Mouse (Mus musculus) cerebellum, adult (tissue): ENCODE measurements around the gene Agbl3.

Experiments
- ATAC-seq: cut with Nextera tagmentation; 2 replicates; pipeline ENCODE4 v1.9.2; 2017; ENCODE audit warnings: mild to moderate bottlenecking, moderate library complexity, mixed read lengths; ENCODE audit not compliant: insufficient number of reproducible peaks, low FRiP score, low TSS enrichment

Gene Agbl3

DNA sequence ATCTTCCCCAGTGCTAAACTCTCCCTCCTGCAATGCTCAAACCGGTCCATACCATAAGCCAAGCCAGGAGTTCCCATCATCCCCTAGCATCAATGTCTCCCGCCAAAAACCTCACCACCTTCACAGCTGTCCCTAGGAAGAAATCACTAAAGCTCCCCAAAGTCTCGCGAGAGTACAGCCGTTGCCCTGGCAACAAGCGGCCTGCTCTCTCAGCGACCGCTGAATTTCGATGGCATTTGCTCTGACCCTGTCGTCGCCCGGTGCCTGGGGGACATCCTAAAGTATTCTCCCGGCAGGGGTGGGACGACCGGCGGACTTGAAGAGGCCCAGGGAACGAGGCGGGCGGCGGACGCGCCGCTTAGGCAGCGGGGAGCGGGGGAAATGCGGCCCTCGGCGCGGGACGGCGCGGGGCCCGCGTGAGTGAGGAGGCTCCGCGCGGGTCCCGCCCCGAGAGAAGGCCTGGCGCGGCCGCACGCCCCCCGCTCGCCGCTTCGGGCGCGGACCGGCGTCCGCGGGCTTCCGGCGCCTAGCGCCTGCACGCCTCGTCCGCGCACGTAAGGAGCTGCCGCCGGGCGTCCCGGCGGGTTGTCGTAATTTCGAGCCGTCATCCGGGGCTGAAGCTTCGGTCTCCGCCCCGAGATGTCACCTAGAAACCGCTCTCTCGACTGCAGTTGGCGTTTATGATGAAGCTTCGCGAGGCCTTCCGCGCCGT is at the start of gene Agbl3:
Gene Agbl3, plus strand, starts transcription at position 202 of the 712 bp plus-strand sequence.
- peak; percentile 93 for ATAC-seq

DNA sequence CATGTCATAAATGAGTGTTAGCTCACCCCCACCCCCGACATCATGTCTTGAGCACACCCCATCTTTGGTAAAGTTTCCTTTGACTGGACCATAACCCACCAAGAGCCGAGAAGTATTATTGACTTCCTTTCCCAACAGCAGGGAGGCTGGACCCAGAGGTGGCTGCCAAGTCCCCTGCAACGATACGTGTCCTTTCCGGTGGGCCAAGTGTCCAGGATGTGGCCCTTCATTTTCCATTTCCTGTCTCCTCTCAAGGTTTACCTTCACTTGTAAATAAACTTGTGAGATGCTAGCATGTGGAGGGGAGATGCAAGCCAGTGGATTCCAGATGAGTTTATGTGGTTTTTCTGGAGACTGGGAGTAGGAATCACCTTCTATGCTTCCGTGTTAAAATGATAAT is 49.2 kb upstream of the Agbl3 start:
- ATAC-seq = no peak

DNA sequence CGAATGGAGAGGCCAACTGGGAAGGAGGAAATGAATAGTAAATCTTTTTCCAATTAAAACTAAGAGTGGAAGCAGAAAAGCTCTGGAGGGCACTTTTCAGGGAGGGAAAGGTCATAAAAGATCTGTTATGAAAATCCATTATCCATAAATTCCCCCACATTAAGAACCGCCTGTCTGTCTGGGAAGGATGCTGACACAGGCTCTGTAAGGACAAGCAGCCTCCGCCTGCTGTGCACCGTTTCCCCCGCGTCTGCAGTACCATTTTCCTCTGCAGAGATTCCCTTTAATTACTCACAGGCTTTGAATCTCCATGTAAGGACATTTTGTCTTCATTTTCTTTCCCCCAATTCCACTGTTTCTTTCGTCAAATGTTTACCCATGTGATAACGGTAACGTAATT is 48.7 kb upstream of the Agbl3 start:
- ATAC-seq = no peak

DNA sequence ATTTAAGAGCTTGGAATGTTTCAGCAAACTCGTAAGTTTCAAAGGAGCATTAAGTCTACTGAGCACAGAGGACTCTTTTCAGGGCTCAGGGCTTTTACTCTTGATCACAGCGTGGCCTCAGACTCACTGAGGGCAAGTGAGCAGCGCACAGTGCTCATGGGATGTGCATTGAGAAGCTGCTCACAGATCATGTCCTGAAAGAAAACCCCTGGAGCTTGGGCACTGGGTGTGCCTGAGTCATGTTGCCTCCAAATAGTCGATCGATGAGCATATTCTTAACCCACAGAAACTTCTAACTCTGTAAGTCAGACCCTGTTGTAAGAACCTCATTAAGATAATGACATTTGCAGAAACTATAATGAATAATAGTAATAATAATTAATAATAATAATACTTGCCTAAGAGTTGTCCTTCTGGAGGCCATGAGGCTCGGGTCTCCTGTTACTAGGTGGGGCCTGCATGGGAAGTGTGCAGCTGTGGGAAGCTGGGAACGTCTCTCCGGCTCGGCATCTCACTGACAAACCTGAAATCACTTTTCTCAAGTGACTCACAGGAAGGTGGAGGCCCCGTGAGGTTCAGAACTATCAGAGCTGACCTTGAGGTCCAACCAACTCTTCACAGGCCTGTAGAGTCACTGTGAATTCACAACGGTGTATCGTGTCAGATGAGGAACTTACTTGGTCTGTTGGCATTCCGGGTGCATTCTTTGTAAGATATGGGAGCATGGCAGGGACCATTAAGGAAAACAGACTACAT is 45.1 kb upstream of the Agbl3 start:
- ATAC-seq = no peak

DNA sequence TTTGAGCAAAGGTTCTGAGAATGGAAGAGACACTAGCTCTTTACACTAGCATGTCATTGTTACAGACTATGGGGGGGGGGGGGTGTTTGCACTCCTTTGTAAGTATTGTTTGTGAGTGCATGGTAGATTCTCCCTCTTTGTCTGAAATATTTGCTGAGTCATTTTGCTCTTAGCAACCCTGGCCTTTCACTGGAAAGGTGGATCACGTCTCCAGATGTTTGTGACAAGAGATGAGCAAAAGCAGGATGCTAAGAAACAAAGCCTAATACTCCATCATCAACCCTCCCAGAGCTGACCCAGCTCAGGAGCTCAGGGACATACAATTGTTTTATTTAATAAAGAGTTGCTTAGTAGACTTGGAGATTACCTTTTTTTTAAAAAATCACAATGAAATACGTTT is 43.3 kb upstream of the Agbl3 start:
- no peak for ATAC-seq

DNA sequence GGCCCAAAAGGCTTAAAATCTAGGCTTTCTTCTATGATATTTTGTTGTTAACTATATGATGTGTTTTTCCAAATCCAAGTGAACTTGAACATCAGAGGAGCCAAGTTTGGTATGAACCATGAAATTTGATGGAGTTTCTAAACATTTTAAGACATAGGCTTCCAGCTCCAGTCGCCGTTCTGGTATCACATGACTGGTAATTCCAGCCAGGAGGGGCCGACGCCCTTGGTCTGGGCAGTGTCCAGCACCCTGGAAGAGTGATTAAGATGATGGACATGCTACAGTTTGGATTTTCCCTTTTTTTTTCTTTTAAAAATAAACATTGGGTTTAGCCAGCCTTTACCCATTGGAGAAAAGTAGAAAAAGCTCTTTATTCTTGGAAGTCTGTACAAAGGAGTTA is 36.3 kb upstream of the Agbl3 start:
- ATAC-seq = no peak

DNA sequence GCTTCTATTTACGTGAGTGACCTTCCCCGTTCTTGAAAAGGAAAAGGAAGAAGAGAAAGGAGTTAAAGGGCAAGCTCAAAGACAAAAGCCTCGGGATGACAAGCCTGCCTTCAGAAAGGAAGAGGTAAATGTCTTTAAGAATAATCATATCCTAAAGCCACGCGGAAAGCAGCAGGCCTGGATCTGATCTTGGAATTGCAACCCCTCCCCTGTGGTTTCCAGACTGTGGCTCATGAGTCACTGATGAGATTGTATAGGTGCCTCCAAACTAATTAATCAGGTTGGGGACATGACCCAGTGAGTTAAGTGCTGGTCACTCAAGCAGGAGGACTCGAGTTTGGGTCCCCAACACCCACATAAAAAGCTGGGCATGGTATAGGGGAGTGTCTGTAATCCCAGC is 32.4 kb upstream of the Agbl3 start:
- ATAC-seq = no peak

DNA sequence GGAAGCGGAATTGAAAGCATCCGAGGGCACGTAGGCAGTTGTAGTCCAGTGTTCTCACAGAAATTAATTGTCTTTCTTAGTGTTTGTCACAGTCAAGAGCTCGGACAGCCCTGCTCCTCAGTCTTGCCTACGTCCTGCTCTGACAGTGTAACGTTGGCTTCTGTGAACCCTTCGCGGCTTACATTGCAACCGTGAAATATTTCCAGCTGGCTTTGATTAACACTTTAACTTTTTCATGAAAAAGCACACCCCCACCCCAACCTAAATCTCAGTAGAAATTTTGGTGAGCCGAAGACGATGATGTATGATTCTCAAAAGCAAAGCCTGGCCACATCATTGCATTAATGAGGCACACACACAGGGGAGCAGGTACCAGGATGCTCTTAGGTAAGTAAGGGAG is 31.7 kb upstream of the Agbl3 start:
- ATAC-seq = no peak

DNA sequence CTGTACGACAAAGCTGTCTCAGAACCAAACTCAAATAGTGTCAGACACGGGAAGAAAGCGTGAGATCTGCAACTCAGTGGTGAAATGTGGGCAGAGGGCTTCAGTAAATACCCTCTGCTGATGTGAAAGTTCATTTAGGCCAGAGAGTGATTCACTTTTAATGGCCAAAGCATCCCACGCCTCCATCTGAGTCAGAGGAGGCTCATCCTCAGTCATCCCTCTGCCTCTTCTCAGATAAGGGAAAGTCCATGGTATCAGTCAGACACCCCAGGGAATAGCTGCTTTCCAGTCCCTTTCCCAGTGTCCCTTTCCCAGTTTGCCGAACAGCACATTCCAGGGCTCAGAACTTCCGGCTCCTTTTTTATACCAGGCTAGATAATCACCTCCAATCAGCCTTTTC is 30.7 kb upstream of the Agbl3 start:
- no peak for ATAC-seq

DNA sequence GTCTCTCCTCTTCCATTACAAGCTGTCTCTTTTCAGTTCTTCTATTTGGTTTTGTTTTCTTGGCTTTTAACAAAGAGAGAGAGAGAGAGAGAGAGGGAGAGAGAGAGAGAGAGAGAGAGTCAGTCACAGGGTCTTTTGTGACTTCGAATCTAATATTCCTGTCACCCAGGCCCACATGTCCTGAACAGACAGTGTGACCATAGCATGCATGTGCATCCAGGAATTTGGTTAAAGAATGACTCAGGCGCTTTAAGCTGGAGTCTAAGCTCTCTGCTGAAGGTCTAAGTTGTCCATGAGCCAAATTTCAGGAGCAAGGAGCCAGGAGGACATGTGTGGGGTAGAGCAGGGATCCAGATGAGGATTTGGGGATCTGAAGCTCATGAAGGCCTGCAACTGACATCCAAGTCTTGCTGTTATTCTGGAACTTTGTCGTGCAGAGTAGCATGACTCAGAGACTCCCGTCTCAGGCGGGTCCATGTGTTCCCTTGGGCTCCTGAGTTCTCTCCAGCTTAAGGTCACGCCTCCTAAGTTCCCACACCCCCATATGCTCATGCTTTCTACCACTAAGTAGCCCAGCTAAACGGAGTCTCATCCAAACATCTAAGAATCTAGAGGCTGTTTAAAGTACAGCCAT is 29.6 kb upstream of the Agbl3 start:
- ATAC-seq = no peak

DNA sequence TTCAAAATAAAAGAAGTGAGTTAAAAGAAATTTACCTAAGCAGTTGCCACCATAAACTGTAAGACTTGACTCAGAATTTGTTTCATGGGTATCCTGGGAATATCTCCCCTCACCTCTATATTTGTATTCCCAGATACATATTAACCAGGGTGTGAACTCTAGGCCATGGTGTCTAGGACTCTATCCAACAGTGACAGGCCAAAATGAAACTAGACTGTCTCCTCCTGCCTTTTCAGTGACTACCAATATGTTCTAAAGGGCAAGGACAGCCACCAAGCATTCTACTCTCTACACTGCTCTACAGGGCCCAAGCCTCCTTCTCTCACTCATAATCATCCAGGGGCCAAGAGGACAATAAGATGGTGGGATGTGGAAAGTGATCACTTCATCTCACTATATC is 28.6 kb upstream of the Agbl3 start:
- no peak for ATAC-seq

DNA sequence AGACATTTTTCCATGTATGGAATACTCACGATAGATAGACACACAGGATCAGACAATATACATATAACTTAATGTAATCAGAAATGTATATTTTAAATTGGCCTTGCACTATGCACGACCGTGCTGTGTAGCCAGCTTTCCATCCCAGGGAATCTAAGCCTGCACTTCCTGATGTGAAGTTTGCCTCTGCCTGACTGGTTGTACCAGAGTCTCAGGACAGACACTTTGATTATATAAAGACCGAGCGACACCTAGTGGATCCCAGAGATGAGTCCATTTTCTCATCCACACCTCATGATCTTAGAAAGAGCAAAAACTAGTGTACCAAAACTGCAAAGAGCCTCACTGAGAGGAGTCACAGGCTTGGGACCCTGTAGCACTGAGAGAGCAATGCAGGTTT is 25.8 kb upstream of the Agbl3 start:
- ATAC-seq = peak; percentile 66; the same call in 1 of the 2 replicates

DNA sequence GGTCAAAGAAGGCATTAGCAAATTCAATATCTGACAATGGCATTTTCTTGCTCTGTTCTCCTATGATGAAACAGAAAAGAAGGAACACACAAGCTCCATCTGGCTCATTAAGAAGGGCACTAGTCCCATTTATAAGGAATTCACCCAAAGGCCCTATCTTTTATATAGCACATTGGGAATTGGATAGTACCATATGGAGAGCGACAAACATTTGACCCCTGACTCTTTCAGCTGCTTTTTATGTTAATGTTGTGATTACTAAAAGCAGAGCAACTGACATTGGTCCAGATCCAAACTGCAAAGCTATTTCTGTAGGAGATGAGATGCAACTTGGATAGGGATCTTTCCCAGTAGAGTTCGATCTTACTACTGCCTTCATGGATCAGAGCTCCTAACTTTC is 21.9 kb upstream of the Agbl3 start:
- no peak for ATAC-seq

DNA sequence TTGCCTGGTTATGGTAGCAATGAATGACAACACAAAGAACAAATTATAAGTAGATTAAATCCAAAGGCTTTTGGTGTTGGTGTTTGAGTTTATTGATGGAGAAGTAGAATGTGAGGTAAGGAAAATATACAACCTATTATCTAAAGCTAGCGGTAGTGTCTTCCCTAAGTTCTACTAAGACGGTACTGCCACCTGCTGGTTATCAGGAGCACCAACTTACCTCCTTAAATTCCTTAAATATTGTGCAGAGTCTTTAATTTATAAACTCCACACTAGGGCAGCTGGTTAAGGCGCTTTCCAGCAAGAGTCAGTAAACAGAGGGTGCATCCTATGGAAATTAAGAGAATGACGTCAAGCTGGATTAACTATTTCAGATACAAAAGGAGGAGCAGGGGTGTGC is 20.2 kb upstream of the Agbl3 start:
- 0 out of 2 replicates have a peak, but pooled peaks have one; percentile 43 for ATAC-seq

DNA sequence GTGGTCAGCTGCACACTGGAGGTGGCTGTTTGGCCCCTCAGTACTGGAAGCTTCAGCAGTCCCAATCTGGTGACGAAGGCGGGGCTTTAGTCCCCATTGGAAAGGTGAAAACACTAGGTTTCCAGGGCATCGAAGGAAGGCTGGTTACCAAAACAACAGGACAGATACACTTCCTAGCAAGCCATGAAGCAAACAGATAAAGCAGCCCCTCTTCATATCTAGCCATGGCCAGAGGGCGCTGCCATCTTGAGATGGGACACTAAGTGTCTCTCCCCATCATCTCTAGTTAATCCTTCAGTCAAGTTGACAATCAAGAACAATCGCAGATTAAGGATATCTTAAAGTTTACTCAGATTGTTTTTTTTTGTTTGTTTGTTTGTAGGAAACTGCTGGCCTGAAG is 14.5 kb upstream of the Agbl3 start:
- ATAC-seq = no peak

DNA sequence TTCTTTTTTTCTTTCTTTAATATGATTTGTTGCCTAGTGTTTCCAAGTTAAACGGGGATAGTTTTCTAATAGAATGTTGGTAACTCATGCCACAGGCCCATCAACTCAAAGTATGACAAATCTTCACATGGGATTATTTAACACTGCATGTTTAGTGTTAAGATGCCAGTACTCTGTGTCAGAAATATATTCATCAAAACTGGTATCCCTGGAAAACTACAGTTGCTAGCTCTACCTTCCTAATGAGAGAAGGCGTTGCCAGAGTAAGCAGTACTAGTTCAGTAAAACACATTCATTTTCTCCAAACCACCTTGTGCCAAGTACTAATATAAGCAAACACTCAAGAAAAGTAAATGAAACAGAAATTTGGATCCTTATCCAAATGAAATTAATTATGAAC is 10.2 kb upstream of the Agbl3 start:
- no peak for ATAC-seq

DNA sequence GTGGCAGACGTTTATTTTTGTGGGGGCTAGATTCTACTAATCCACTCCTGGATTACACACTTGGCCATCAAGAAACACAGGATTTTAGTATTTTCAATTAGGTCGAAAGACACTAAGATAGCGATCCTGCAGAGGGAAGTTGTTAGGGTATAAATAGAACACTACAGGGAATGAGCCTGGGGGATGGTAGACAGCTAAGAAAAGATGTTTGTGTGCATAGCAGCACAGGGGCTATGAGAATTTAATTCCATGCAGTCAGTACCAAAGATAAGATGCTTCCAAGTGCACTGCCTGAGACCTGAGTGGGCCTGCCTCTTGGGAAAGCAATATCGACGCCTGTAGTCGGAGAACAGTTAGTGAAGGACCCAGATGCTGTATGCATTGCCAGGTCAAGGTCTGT is 9.7 kb upstream of the Agbl3 start:
- no peak for ATAC-seq

DNA sequence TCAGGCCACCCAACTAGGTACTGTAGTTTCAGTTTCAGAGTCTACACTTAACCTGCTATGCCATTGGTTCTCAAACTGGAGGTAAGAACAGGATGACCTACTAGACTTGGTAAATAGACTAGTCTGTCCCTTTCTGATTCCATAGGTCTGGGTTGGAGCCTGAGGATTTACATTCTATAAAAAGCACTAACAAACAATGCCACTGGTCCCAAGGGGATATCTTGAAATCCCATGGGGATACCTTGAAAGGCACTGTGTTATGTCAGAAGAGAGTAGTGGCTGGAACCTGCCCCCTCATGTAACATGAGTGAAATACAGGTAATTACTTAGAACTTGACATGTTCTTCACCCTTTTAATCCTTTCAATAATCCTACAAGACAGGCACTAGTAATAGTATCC is 3.8 kb upstream of the Agbl3 start:
- ATAC-seq = no peak

DNA sequence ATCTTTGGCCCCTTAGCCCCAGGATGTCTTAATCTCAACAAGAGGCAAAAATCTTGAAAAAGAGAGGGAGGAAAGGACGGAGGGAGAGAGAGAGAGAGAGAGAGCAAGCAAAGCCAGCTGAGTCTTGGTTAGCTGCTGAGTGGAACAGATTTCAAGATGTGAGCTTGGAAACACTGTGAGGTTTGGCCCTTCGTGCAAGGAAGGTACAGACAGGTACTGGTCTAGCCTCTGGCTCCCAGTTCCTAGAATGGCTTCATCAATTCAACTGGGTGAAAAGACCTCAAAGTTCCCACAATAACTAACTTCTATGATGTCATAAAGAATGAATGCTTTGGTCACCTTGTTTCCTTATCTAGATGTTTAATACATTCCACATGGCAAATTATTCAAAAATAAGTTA is 3.1 kb upstream of the Agbl3 start:
- no peak for ATAC-seq

DNA sequence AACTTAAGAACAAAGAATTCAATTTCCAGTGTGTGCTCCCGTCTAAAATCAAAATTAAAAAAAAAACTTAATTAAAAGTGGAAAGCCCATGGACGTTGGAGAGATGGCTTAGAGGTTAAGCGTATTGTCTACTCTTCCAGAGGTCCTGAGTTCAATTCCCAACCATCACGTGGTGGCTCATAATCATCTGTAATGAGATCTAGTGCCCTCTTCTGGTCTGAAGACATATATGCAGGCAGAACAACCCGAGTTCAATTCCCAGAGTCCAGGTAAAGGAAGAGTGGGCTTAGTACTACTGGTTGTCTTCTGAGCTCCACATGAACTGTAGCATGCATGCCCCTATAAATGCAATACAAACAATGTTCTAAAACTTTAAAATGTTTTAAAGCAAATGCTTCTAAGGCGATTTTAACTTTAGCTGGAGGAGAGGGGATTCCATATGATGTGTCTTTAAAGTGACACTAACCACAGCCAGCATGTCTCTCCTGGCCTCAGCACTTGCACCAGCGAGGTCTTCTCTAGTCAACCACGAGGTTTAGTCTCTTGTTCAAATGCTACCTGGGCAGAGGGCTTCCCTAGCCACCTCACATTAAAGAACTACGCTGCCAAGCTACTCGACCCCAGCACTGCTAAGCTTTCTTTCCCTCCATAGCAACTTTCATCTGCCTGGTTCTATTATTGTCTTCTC is 2.1 kb upstream of the Agbl3 start:
- no peak for ATAC-seq

DNA sequence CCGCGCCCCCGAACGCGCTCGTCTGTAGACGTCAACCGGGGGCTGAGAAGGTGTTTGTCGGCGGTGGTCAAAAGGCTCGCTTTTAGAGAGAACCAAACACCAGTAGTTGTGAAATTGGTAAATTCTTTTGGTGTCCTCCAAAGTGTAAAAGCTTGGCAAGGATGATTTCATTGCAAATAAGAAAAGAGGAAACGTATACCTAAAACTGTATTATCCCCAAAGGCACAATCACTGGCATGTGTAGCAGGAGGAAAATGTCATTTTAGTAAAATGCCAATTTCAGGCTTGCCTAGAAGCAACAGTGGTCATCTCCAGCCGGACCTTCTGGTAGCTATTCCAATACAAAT is 684 bp downstream of the Agbl3 start:
- ATAC-seq = peak; percentile 23; the same call in 1 of the 2 replicates
